Mouse (Mus musculus) E14TG2a.4 (cell line): ENCODE results near the gene Tnks2.

Experiments
- H3K27me3 ChIP-seq: 2 replicates; pipeline ENCODE4 v1.6.1; 2014; ENCODE audit warnings: low read length, control low read depth; ENCODE audit not compliant: insufficient read depth
- H3K36me3 ChIP-seq: 2 replicates; pipeline ENCODE4 v1.6.1; 2014; ENCODE audit warnings: low read length, control low read depth; ENCODE audit not compliant: insufficient read depth
- H3K4me1 ChIP-seq: replicated peaks from 2 replicates; pipeline ENCODE4 v1.6.1; 2014; ENCODE audit warnings: low read depth, low read length, control low read depth
- H3K4me3 ChIP-seq: replicated peaks from 2 replicates; pipeline ENCODE4 v1.5.1; 2014; ENCODE audit warnings: mild to moderate bottlenecking, low read length
- H3K9me3 ChIP-seq: 2 replicates; pipeline ENCODE4 v1.6.1; 2014; ENCODE audit warnings: low read length, control low read depth
- CTCF ChIP-seq: conservative IDR thresholded peaks from 2 replicates; pipeline ENCODE4 v1.5.1; 2014; ENCODE audit warnings: low read length
- NANOG ChIP-seq: IDR thresholded peaks from 2 replicates; pipeline ENCODE4 v1.6.1; 2014; ENCODE audit warnings: borderline replicate concordance, low read length, mixed read lengths
- POU5F1 ChIP-seq: IDR thresholded peaks from 2 replicates; pipeline ENCODE4 v1.6.1; 2014; ENCODE audit warnings: low read length, borderline replicate concordance

Gene Tnks2

GRCm38 (mm10) chr19:36891746-36892145, 57.7 kb downstream of the Tnks2 start:
- Histone ChIP-seq H3K4me3 (no peak overlapping the region), H3K9me3 (no peaks in the 10 kb centered on the region), H3K36me3 (peaks cover 84% of the 10 kb centered on the region), H3K27me3 (no peaks in the 10 kb centered on the region), H3K4me1 (peaks cover 22% of the 10 kb centered on the region)
- no peak for TF ChIP-seq POU5F1
- TF ChIP-seq CTCF, result no peak
- TF ChIP-seq NANOG, result no peak

GRCm38 (mm10) chr19:36896791-36897569, 62.9 kb downstream of the Tnks2 start:
- H3K4me3 ChIP-seq, result no peak overlapping the region
- TF ChIP-seq CTCF (no peak), NANOG (no peak), POU5F1 (no peak)
- no peaks in the 10 kb centered on the region for H3K9me3 ChIP-seq
- no peaks in the 10 kb centered on the region for H3K27me3 ChIP-seq
- H3K4me1 ChIP-seq, result peaks cover 19% of the 10 kb centered on the region
- H3K36me3 ChIP-seq, result peaks cover 32% of the 10 kb centered on the region

- H3K36me3 ChIP-seq, result peaks cover 24% of the 10 kb centered on the region
- peaks cover 19% of the 10 kb centered on the region for H3K4me1 ChIP-seq
- no peaks in the 10 kb centered on the region for H3K9me3 ChIP-seq
- TF ChIP-seq NANOG, result no peak
- TF ChIP-seq CTCF, result peak; percentile 62
- no peak for TF ChIP-seq POU5F1
- no peak overlapping the region for H3K4me3 ChIP-seq
- no peaks in the 10 kb centered on the region for H3K27me3 ChIP-seq
Measured at GRCm38 (mm10) chr19:36897778-36898177, 63.7 kb downstream of the Tnks2 start.

GRCm38 (mm10) chr19:36903377-36903776, 69.3 kb downstream of the Tnks2 start:
- H3K4me3 ChIP-seq, result peak overlapping the region; percentile 77
- TF ChIP-seq NANOG, result no peak
- no peaks in the 10 kb centered on the region for H3K9me3 ChIP-seq
- H3K36me3 ChIP-seq, result no peaks in the 10 kb centered on the region
- peaks cover 29% of the 10 kb centered on the region for H3K4me1 ChIP-seq
- no peaks in the 10 kb centered on the region for H3K27me3 ChIP-seq

GRCm38 (mm10) chr19:36904211-36905007, 70.4 kb downstream of the Tnks2 start:
- H3K4me3 ChIP-seq, result peak overlapping the region; percentile 77
- H3K9me3 ChIP-seq, result no peaks in the 10 kb centered on the region
- H3K27me3 ChIP-seq, result no peaks in the 10 kb centered on the region
- peaks cover 29% of the 10 kb centered on the region for H3K4me1 ChIP-seq
- no peaks in the 10 kb centered on the region for H3K36me3 ChIP-seq
- TF ChIP-seq NANOG, result no peak
- peak; percentile 37; the same call in 1 of the 2 replicates for TF ChIP-seq POU5F1

- Histone ChIP-seq H3K36me3 (no peaks in the 10 kb centered on the region), H3K27me3 (peaks cover 12% of the 10 kb centered on the region), H3K9me3 (no peaks in the 10 kb centered on the region), H3K4me1 (peaks cover 35% of the 10 kb centered on the region), H3K4me3 (no peak overlapping the region)
- TF ChIP-seq POU5F1 (no peak), CTCF (no peak), NANOG (no peak)
Measured at GRCm38 (mm10) chr19:36909150-36909549, 75.1 kb downstream of the Tnks2 start.

- TF ChIP-seq CTCF (peak; percentile 57), NANOG (no peak)
- H3K9me3 ChIP-seq, result no peaks in the 10 kb centered on the region
- peaks cover 35% of the 10 kb centered on the region for H3K4me1 ChIP-seq
- H3K36me3 ChIP-seq, result no peaks in the 10 kb centered on the region
- H3K27me3 ChIP-seq, result peaks cover 12% of the 10 kb centered on the region
- peak overlapping the region; percentile 45 for H3K4me3 ChIP-seq
Measured at GRCm38 (mm10) chr19:36909676-36910292, 75.8 kb downstream of the Tnks2 start.

- Histone ChIP-seq H3K4me3 (no peak overlapping the region), H3K4me1 (peaks cover 30% of the 10 kb centered on the region), H3K36me3 (no peaks in the 10 kb centered on the region), H3K9me3 (no peaks in the 10 kb centered on the region), H3K27me3 (peaks cover 16% of the 10 kb centered on the region)
- no peak for TF ChIP-seq POU5F1
- no peak for TF ChIP-seq CTCF
- TF ChIP-seq NANOG, result no peak
Measured at GRCm38 (mm10) chr19:36910424-36911045, 76.5 kb downstream of the Tnks2 start.

- Histone ChIP-seq H3K27me3 (peaks cover 33% of the 10 kb centered on the region), H3K4me1 (peaks cover 20% of the 10 kb centered on the region), H3K9me3 (no peaks in the 10 kb centered on the region), H3K4me3 (no peak overlapping the region), H3K36me3 (no peaks in the 10 kb centered on the region)
- no peak for TF ChIP-seq CTCF
- TF ChIP-seq NANOG, result no peak
- TF ChIP-seq POU5F1, result no peak
Measured at GRCm38 (mm10) chr19:36913064-36913463, 79.0 kb downstream of the Tnks2 start.
